ENCODE assay signal across 8 mouse cellular contexts in genomic region chr16:45094136-45094756, GRCm38 (mm10). TPM values are rescaled to one million over a fixed set of nuclear protein-coding genes. Genes with fewer than 3 reads are reported as not detected.
DNase-seq lines count a peak whose midpoint lies in the region; ATAC-seq and TF ChIP-seq lines count a peak whose summit lies in the region.

No protein-coding gene starts in this region.

- ATAC-seq in heart, embryonic 11.5 days (replicated peaks; ENCODE audit: insufficient number of reproducible peaks, low FRiP score, low TSS enrichment) = no peak
- ATAC-seq in limb, embryonic 14.5 days (ENCODE audit: low FRiP score, low read depth) = 0 out of 2 replicates have a peak, but pooled peaks have one; percentile 5
- ATAC-seq in cerebellum, adult (ENCODE audit: insufficient number of reproducible peaks, low FRiP score, low TSS enrichment) = no peak

- 4% methylated on average over 9 of the region's 9 CpGs for WGBS in heart, embryonic 11.5 days (ENCODE audit: insufficient replicate concordance)
- WGBS in limb, embryonic 14.5 days = 1% methylated on average over 9 of the region's 9 CpGs

- peak overlapping the region; percentile 78 for H3K4me2 ChIP-seq in heart, embryonic 11.5 days
- H3K4me2 ChIP-seq in limb, embryonic 14.5 days (replicated peaks; ENCODE audit: low read depth, low read length, severe bottlenecking) = peak overlapping the region; percentile 59

- no peaks in the 10 kb centered on the region for H3K9me3 ChIP-seq in heart, embryonic 11.5 days (replicated peaks; ENCODE audit: control insufficient read depth, low read length)
- H3K9me3 ChIP-seq in limb, embryonic 14.5 days (ENCODE audit: control insufficient read depth, low read length) = no peaks in the 10 kb centered on the region

- peaks cover 34% of the 10 kb centered on the region for H3K4me1 ChIP-seq in heart, embryonic 11.5 days (ENCODE audit: control insufficient read depth, insufficient read depth, low read length)
- peaks cover 32% of the 10 kb centered on the region for H3K4me1 ChIP-seq in limb, embryonic 14.5 days (ENCODE audit: control insufficient read depth, insufficient read depth, low read length)

- H3K36me3 ChIP-seq in heart, embryonic 11.5 days (ENCODE audit: control insufficient read depth, insufficient read depth, low read length) = no peaks in the 10 kb centered on the region
- H3K36me3 ChIP-seq in limb, embryonic 14.5 days (ENCODE audit: control insufficient read depth, insufficient read depth, low read length) = no peaks in the 10 kb centered on the region

- peak overlapping the region; percentile 95 for H3K27ac ChIP-seq in heart, embryonic 11.5 days (ENCODE audit: low read depth, low read length)
- peak overlapping the region; percentile 86 for H3K27ac ChIP-seq in limb, embryonic 14.5 days (replicated peaks; ENCODE audit: low read depth, low read length)

- DNase-seq in 3T3-L1 (ENCODE audit: low read depth, low spot score) (peak; percentile 62), NIH3T3 (ENCODE audit: low read depth) (peak; percentile 56)
- peak; percentile 44 for DNase-seq in limb, embryonic 14.5 days (ENCODE audit: low spot score)
- peak; percentile 37 for DNase-seq in retina, embryonic 14.5 days (ENCODE audit: low spot score)
- DNase-seq in right cerebral cortex, postnatal 36 days (ENCODE audit: low spot score in 2 of 2) = no peak
- no peak for DNase-seq in right cerebral cortex, adult 18-20 months

- no peaks in the 10 kb centered on the region for H3K27me3 ChIP-seq in heart, embryonic 11.5 days (ENCODE audit: control insufficient read depth, insufficient read depth, low read length)
- H3K27me3 ChIP-seq in limb, embryonic 14.5 days (ENCODE audit: control insufficient read depth, insufficient read depth, low read length) = no peaks in the 10 kb centered on the region

- H3K4me3 ChIP-seq in heart, embryonic 11.5 days (ENCODE audit: low read depth, low read length) = peak overlapping the region; percentile 54
- H3K4me3 ChIP-seq in limb, embryonic 14.5 days (replicated peaks; ENCODE audit: low read length) = peak overlapping the region; percentile 48

- no peak for TF ChIP-seq POLR2A in limb, embryonic 14.5 days (IDR thresholded peaks at IDR 0.05; ENCODE audit: borderline replicate concordance, extremely low read depth, insufficient read depth, insufficient read length)

- peak overlapping the region; percentile 88 for H3K9ac ChIP-seq in heart, embryonic 11.5 days (ENCODE audit: low read depth, low read length)
- peak overlapping the region; percentile 75 for H3K9ac ChIP-seq in limb, embryonic 14.5 days (ENCODE audit: low read depth, low read length, severe bottlenecking)

RNA-seq across cellular contexts. Expression of gene Ccdc80, which starts 1.0 kb away (rescaled TPM):
- 73.9 and 80.4 TPM in 2 replicates for polyA plus RNA-seq in heart, embryonic 11.5 days (2014; fragmentation: Nextera tagmentation; extraction: Ambion mirVana)
- polyA plus RNA-seq in limb, embryonic 14.5 days (2012; rRNA removed) = 44.5 and 56.9 TPM in 2 replicates
- 94.4 and 107 TPM in 2 replicates for polyA plus RNA-seq in limb, embryonic 14.5 days (2014; fragmentation: Nextera tagmentation; extraction: Ambion mirVana)

Comparison
In these comparisons a context has a peak if more than half of its experiments do, and no peak if none do; other contexts are left out.
1. DNase-seq: peak in 3T3-L1 (single experiment), NIH3T3 (single experiment), limb, embryonic 14.5 days (single experiment) and retina, embryonic 14.5 days (single experiment); none in right cerebral cortex, postnatal 36 days (0 of 2) and right cerebral cortex, adult 18-20 months (single experiment).